Mouse (Mus musculus): ENCODE data around the gene Tppp3. TPM values are rescaled to one million over a fixed set of nuclear protein-coding genes. Genes with fewer than 3 reads are reported as not detected.

Gene Tppp3
- total and polyA plus RNA-seq, 3 experiments, result 0.25 to 0.39 TPM; not detected in 1

- no peaks in the 10 kb centered on the region for H3K79me2 ChIP-seq (replicated peaks; ENCODE audit: control insufficient read depth, extremely low read depth, insufficient read depth, poor library complexity, severe bottlenecking)
- no peak overlapping the region for H3K4me2 ChIP-seq (ENCODE audit: insufficient read depth, low read depth, poor library complexity, severe bottlenecking)
- no peaks in the 10 kb centered on the region for H3K36me3 ChIP-seq (replicated peaks in 1 of 2; ENCODE audit: control insufficient read depth in 1 of 2, insufficient read depth in 1 of 2, low read length in 1 of 2)
- no peak overlapping the region for H3K4me3 ChIP-seq (replicated peaks in 1 of 3; ENCODE audit: low read depth in 2 of 3, low read length in 2 of 3, poor library complexity in 1 of 3)
- H3K9me3 ChIP-seq (replicated peaks; ENCODE audit: low read length), result no peaks in the 10 kb centered on the region
- no peak for TF ChIP-seq MAX (IDR thresholded peaks at IDR 0.05; ENCODE audit: low read length)
- no peak for TF ChIP-seq USF1 (IDR thresholded peaks at IDR 0.05; ENCODE audit: low read depth, low read length)
- H3K27me3 ChIP-seq (replicated peaks), result peaks cover 26% of the 10 kb centered on the region
- DNase-seq (ENCODE audit: extremely low read depth), result no peak
- no peak overlapping the region for H3K27ac ChIP-seq (ENCODE audit: insufficient read depth, low read depth)
- no peaks in the 10 kb centered on the region for H3K4me1 ChIP-seq (ENCODE audit: control insufficient read depth in 1 of 2, insufficient read depth in 2 of 2)
- in situ Hi-C loops (cut with MboI; ENCODE audit: low pct_ligation_motif_present, low pct_unique_long_range_greater_than_20kb, low sequenced_read_pairs) (no loop called here), dilution Hi-C loops (cut with MboI; ENCODE audit: extremely low pct_ligation_motif_present, extremely low pct_unique_long_range_greater_than_20kb, low sequenced_read_pairs) (no loop called here)
- no peak overlapping the region for H3K9ac ChIP-seq (ENCODE audit: insufficient read depth, low read depth)
Measured at GRCm38 (mm10) chr8:105433511-105433910, 37.8 kb downstream of the Tppp3 start.

- Histone ChIP-seq H3K36me3 (replicated peaks in 1 of 2; ENCODE audit: control insufficient read depth in 1 of 2, insufficient read depth in 1 of 2, low read length in 1 of 2) (no peaks in the 10 kb centered on the region), H3K27me3 (replicated peaks) (peaks cover 26% of the 10 kb centered on the region), H3K9me3 (replicated peaks; ENCODE audit: low read length) (no peaks in the 10 kb centered on the region), H3K9ac (ENCODE audit: insufficient read depth, low read depth) (no peak overlapping the region), H3K4me3 (replicated peaks in 1 of 3; ENCODE audit: low read depth in 2 of 3, low read length in 2 of 3, poor library complexity in 1 of 3) (no peak overlapping the region), H3K79me2 (replicated peaks; ENCODE audit: control insufficient read depth, extremely low read depth, insufficient read depth, poor library complexity, severe bottlenecking) (no peaks in the 10 kb centered on the region), H3K4me2 (ENCODE audit: insufficient read depth, low read depth, poor library complexity, severe bottlenecking) (no peak overlapping the region), H3K27ac (ENCODE audit: insufficient read depth, low read depth) (no peak overlapping the region), H3K4me1 (ENCODE audit: control insufficient read depth in 1 of 2, insufficient read depth in 2 of 2) (no peaks in the 10 kb centered on the region)
- no peak for DNase-seq (ENCODE audit: extremely low read depth)
- in situ Hi-C loops (cut with MboI; ENCODE audit: low pct_ligation_motif_present, low pct_unique_long_range_greater_than_20kb, low sequenced_read_pairs) (no loop called here), dilution Hi-C loops (cut with MboI; ENCODE audit: extremely low pct_ligation_motif_present, extremely low pct_unique_long_range_greater_than_20kb, low sequenced_read_pairs) (no loop called here)
- TF ChIP-seq CTCF (conservative IDR thresholded peaks at IDR 0.05 in 1 of 2, IDR thresholded peaks at IDR 0.05 in 1 of 2; ENCODE audit: low read depth in 2 of 2, low read length in 2 of 2) (no peak), MAX (IDR thresholded peaks at IDR 0.05; ENCODE audit: low read length) (no peak), MEF2A (IDR thresholded peaks at IDR 0.05; ENCODE audit: borderline replicate concordance, low read depth, low read length) (no peak), GABPA (IDR thresholded peaks at IDR 0.05; ENCODE audit: insufficient replicate concordance, low read depth, low read length) (no peak), JUN (IDR thresholded peaks at IDR 0.05; ENCODE audit: insufficient read depth, low read depth, low read length) (no peak)
Measured at GRCm38 (mm10) chr8:105433021-105433420, 38.3 kb downstream of the Tppp3 start.

- H3K36me3 ChIP-seq (replicated peaks in 1 of 2; ENCODE audit: control insufficient read depth in 1 of 2, insufficient read depth in 1 of 2, low read length in 1 of 2), result no peaks in the 10 kb centered on the region
- in situ Hi-C loops (cut with MboI; ENCODE audit: low pct_ligation_motif_present, low pct_unique_long_range_greater_than_20kb, low sequenced_read_pairs) (no loop called here), dilution Hi-C loops (cut with MboI; ENCODE audit: extremely low pct_ligation_motif_present, extremely low pct_unique_long_range_greater_than_20kb, low sequenced_read_pairs) (no loop called here)
Measured at GRCm38 (mm10) chr8:105431743-105432515, 39.4 kb downstream of the Tppp3 start.

More at GRCm38 (mm10) chr8:105431743-105432515, 39.4 kb downstream of the Tppp3 start:
- Histone ChIP-seq H3K9ac (ENCODE audit: insufficient read depth, low read depth) (no peak overlapping the region), H3K4me3 (replicated peaks in 1 of 3; ENCODE audit: low read depth in 2 of 3, low read length in 2 of 3, poor library complexity in 1 of 3) (no peak overlapping the region), H3K27me3 (replicated peaks) (peaks cover 26% of the 10 kb centered on the region), H3K27ac (ENCODE audit: insufficient read depth, low read depth) (no peak overlapping the region), H3K9me3 (replicated peaks; ENCODE audit: low read length) (no peaks in the 10 kb centered on the region), H3K4me1 (ENCODE audit: control insufficient read depth in 1 of 2, insufficient read depth in 2 of 2) (no peaks in the 10 kb centered on the region), H3K4me2 (ENCODE audit: insufficient read depth, low read depth, poor library complexity, severe bottlenecking) (no peak overlapping the region), H3K79me2 (replicated peaks; ENCODE audit: control insufficient read depth, extremely low read depth, insufficient read depth, poor library complexity, severe bottlenecking) (no peaks in the 10 kb centered on the region)
- TF ChIP-seq POLR2AphosphoS2 (IDR thresholded peaks at IDR 0.05; ENCODE audit: low read depth, low read length) (no peak), PAX5 (IDR thresholded peaks at IDR 0.05; ENCODE audit: low read length) (no peak), GABPA (IDR thresholded peaks at IDR 0.05; ENCODE audit: insufficient replicate concordance, low read depth, low read length) (no peak), ELF1 (IDR thresholded peaks at IDR 0.05; ENCODE audit: low read depth, low read length) (no peak), CHD1 (IDR thresholded peaks at IDR 0.05; ENCODE audit: low read depth, low read length) (no peak), MXI1 (IDR thresholded peaks at IDR 0.05; ENCODE audit: low read depth, low read length) (no peak), ZMIZ1 (IDR thresholded peaks at IDR 0.05; ENCODE audit: low read depth, low read length) (no peak), NRF1 (IDR thresholded peaks at IDR 0.05; ENCODE audit: low read depth, low read length) (no peak), SIN3A (IDR thresholded peaks at IDR 0.05; ENCODE audit: low read length) (no peak), JUN (IDR thresholded peaks at IDR 0.05; ENCODE audit: insufficient read depth, low read depth, low read length) (no peak), ZC3H11A (IDR thresholded peaks at IDR 0.05; ENCODE audit: low read depth, low read length) (no peak)
- no peak for DNase-seq (ENCODE audit: extremely low read depth)
